Mouse (Mus musculus): ENCODE results near the gene Ccl9. TPM values are rescaled to one million over a fixed set of nuclear protein-coding genes. Genes with fewer than 3 reads are reported as not detected.

Ccl9 gene
- polyA plus RNA-seq, 1 experiment from 2014 or later, result 1.5 TPM

DNA sequence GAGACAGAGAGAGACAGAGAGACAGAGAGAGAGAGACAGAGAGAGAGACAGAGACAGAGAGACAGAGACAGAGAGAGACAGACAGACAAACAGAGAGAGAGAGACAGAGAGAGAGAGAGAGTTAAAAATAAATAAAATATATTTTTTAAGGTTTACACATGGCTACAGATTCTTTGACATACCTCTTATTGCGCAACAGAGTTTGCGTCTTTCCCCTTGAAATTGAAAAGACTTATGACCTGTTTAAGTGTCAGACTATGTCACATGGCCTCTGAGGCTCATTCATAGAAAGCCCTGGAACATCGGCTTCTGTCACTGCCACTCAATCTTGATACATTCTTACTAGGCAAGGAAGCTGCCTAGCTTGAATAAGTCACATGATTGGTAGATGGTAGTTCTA is 25.0 kb upstream of the Ccl9 start:
- H3K4me2 ChIP-seq, result no peak overlapping the region
- no peaks in the 10 kb centered on the region for H3K4me1 ChIP-seq (ENCODE audit: control insufficient read depth, insufficient read depth, low read length)
- no peak overlapping the region for H3K9ac ChIP-seq (ENCODE audit: low read length)
- no peaks in the 10 kb centered on the region for H3K27me3 ChIP-seq (ENCODE audit: control insufficient read depth, insufficient read depth, low read length)
- no peak overlapping the region for H3K4me3 ChIP-seq (ENCODE audit: low read depth, low read length)
- DNase-seq (ENCODE audit: low spot score, missing footprints), result no peak
- no peaks in the 10 kb centered on the region for H3K36me3 ChIP-seq (ENCODE audit: control insufficient read depth, insufficient read depth, low read length)
- H3K9me3 ChIP-seq (ENCODE audit: control insufficient read depth, low read length), result no peaks in the 10 kb centered on the region
- no peak for ATAC-seq (ENCODE audit: low FRiP score)
- H3K27ac ChIP-seq (ENCODE audit: low read depth, low read length), result no peak overlapping the region
- 88% methylated on average over 3 of the region's 3 CpGs for whole genome bisulfite sequencing

DNA sequence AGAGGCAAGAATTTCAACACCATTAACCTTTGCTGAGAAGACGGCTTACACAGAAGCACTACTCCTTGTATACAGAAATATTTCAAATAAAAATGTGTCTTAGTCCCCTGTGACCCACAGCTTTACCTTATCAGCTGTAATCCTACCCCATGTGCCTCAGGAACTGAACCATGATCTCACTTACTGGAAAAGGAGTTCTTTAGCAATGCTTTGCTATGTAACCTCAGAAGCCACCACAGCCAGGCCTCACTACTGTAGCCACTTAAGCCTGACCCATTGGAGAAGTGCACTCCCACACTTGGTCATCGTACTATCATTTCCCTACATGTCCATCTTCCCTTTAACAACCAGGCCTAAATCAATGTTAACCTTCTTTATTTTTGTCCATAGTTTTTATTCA is 22.1 kb upstream of the Ccl9 start:
- no peaks in the 10 kb centered on the region for H3K4me1 ChIP-seq (ENCODE audit: control insufficient read depth, insufficient read depth, low read length)
- no peak overlapping the region for H3K27ac ChIP-seq (ENCODE audit: low read depth, low read length)
- WGBS, result 89% methylated on average over 2 of the region's 2 CpGs
- H3K4me3 ChIP-seq (ENCODE audit: low read depth, low read length), result no peak overlapping the region
- no peak overlapping the region for H3K4me2 ChIP-seq
- no peak overlapping the region for H3K9ac ChIP-seq (ENCODE audit: low read length)
- no peaks in the 10 kb centered on the region for H3K36me3 ChIP-seq (ENCODE audit: control insufficient read depth, insufficient read depth, low read length)
- no peak for ATAC-seq (ENCODE audit: low FRiP score)
- H3K9me3 ChIP-seq (ENCODE audit: control insufficient read depth, low read length), result no peaks in the 10 kb centered on the region
- H3K27me3 ChIP-seq (ENCODE audit: control insufficient read depth, insufficient read depth, low read length), result no peaks in the 10 kb centered on the region; the same call in 1 of the 2 replicates
- DNase-seq (ENCODE audit: low spot score, missing footprints), result no peak

DNA sequence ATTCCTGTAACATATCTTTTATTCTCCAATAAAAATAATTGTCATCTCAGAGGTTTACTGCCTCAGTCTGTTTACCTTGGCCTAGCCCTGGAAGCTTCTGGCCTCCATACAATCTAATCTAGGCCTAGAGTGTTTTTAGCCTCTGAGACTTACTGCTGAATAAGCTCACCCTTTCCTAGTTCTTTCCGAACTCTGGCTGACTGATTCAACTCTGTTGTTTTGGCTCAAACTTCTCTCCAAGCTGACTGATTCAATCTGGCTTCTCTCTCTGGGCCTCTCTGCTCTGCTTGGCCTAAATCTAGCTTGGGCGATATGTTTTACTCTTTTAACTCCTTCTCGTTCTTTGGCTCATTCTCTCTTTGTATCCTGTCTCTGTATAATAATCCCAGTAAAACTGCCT is 20.6 kb upstream of the Ccl9 start:
- ATAC-seq (ENCODE audit: low FRiP score) (no peak), DNase-seq (ENCODE audit: low spot score, missing footprints) (no peak)
- H3K4me3 ChIP-seq (ENCODE audit: low read depth, low read length), result no peak overlapping the region
- no peaks in the 10 kb centered on the region for H3K9me3 ChIP-seq (ENCODE audit: control insufficient read depth, low read length)
- WGBS, result 89% methylated on average over 3 of the region's 3 CpGs
- H3K4me2 ChIP-seq, result no peak overlapping the region
- H3K27me3 ChIP-seq (ENCODE audit: control insufficient read depth, insufficient read depth, low read length), result no peaks in the 10 kb centered on the region; the same call in 1 of the 2 replicates
- H3K9ac ChIP-seq (ENCODE audit: low read length), result no peak overlapping the region
- H3K27ac ChIP-seq (ENCODE audit: low read depth, low read length), result no peak overlapping the region
- H3K4me1 ChIP-seq (ENCODE audit: control insufficient read depth, insufficient read depth, low read length), result no peaks in the 10 kb centered on the region
- H3K36me3 ChIP-seq (ENCODE audit: control insufficient read depth, insufficient read depth, low read length), result no peaks in the 10 kb centered on the region

DNA sequence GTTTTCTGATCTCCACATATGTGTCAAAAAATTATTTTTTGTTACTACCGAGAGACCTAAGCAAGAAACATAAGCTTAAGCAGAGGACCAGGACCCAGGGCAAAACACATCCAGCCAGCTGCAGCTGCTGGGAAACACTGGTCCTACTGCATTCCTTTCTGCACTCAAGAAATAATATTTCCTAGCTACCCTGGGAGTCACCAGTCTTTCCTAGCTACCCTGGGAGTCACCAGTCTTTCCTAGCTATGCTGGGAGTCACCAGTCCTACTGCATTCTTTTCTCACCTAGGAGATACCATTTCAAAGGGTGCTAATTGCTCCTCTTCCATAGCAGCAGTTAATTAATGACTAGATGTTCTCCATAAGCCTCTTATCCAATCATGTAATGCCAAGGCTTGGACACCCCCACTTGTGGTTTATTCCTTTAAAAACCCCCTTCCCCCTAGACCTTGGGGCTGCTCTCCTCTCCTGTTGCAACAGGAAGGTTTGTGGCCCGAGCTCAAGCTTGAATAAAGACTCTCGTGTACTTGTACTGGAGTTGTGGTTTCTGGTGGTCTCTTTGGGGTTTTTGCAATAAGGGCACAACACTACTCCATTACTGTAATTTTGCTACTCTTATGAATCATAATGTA is 19.9 kb upstream of the Ccl9 start:
- no peak for DNase-seq (ENCODE audit: low spot score, missing footprints)
- no peak for ATAC-seq (ENCODE audit: low FRiP score)
- Histone ChIP-seq H3K36me3 (ENCODE audit: control insufficient read depth, insufficient read depth, low read length) (no peaks in the 10 kb centered on the region), H3K9me3 (ENCODE audit: control insufficient read depth, low read length) (no peaks in the 10 kb centered on the region), H3K27ac (ENCODE audit: low read depth, low read length) (no peak overlapping the region), H3K9ac (ENCODE audit: low read length) (no peak overlapping the region), H3K4me3 (ENCODE audit: low read depth, low read length) (no peak overlapping the region), H3K27me3 (ENCODE audit: control insufficient read depth, insufficient read depth, low read length) (no peaks in the 10 kb centered on the region; the same call in 1 of the 2 replicates), H3K4me1 (ENCODE audit: control insufficient read depth, insufficient read depth, low read length) (no peaks in the 10 kb centered on the region), H3K4me2 (no peak overlapping the region)
- WGBS, result 86% methylated on average over 3 of the region's 3 CpGs

DNA sequence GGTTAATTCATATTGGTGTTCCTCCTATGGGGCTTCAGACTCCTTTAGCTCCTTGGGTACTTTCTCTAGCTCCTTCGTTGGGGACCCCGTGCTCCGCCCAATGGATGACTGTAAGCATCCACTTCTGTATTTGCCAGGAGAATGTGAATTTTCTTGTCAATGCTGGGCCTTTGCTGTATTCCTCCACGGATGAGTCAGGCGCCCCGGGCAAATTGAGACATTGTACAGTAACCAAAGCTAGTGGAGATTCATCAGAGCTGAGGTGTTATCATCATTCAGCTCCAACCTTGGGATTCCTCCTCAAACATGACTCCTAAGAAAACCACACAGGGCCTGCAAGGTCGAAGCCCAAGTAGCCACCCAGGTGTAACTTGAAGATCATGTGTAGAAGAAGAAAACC is 19.4 kb upstream of the Ccl9 start:
- 89% methylated on average over 7 of the region's 7 CpGs for WGBS
- H3K4me2 ChIP-seq, result no peak overlapping the region
- DNase-seq (ENCODE audit: low spot score, missing footprints), result no peak
- no peak for ATAC-seq (ENCODE audit: low FRiP score)
- no peak overlapping the region for H3K9ac ChIP-seq (ENCODE audit: low read length)
- no peaks in the 10 kb centered on the region for H3K9me3 ChIP-seq (ENCODE audit: control insufficient read depth, low read length)
- no peak overlapping the region for H3K27ac ChIP-seq (ENCODE audit: low read depth, low read length)
- H3K4me3 ChIP-seq (ENCODE audit: low read depth, low read length), result no peak overlapping the region
- H3K4me1 ChIP-seq (ENCODE audit: control insufficient read depth, insufficient read depth, low read length), result no peaks in the 10 kb centered on the region
- no peaks in the 10 kb centered on the region for H3K36me3 ChIP-seq (ENCODE audit: control insufficient read depth, insufficient read depth, low read length)
- no peaks in the 10 kb centered on the region; the same call in 1 of the 2 replicates for H3K27me3 ChIP-seq (ENCODE audit: control insufficient read depth, insufficient read depth, low read length)

DNA sequence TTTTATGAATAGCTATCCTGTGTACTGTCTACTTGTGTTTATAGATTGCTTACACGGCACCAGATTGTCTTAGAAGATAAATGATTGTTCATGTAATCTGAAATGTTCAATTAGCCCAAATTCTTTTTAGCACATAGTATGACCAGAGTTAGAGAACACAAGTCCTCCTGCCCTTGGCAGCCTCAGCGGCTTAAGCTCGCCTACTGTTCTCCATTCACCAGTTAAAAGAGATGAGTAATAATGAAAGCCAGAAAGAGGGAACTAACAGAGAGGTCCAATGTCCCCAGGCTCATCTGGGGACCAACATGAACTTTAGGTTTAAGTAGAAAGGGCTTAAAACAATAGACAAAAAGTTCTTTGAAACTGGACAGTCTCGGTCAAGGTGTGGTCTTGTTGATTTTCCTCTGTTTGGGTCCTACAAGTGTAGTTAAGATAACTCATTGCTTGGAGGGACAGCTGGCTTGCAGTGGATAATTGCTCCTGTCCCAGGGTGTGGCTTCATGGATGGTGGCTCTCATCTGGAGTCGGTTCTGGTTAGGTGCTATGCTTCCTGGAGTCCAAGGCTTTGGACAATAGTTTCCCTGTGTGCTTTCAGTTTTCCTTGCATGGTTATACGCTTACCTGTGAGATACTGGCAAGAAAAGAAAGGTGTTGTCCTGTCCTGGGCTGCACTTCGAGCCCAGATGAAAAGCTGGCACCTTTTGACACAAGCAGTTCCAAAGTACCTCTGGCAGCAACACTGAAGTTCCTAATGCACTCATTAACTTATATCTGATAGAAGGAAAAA is 17.4 kb upstream of the Ccl9 start:
- no peaks in the 10 kb centered on the region for H3K9me3 ChIP-seq (ENCODE audit: control insufficient read depth, low read length)
- no peak for DNase-seq (ENCODE audit: low spot score, missing footprints)
- WGBS, result 89% methylated on average over 7 of the region's 7 CpGs
- H3K4me2 ChIP-seq, result no peak overlapping the region
- ATAC-seq (ENCODE audit: low FRiP score), result no peak
- H3K9ac ChIP-seq (ENCODE audit: low read length), result no peak overlapping the region
- no peaks in the 10 kb centered on the region for H3K4me1 ChIP-seq (ENCODE audit: control insufficient read depth, insufficient read depth, low read length)
- no peak overlapping the region for H3K27ac ChIP-seq (ENCODE audit: low read depth, low read length)
- no peak overlapping the region for H3K4me3 ChIP-seq (ENCODE audit: low read depth, low read length)
- no peaks in the 10 kb centered on the region; the same call in 1 of the 2 replicates for H3K27me3 ChIP-seq (ENCODE audit: control insufficient read depth, insufficient read depth, low read length)
- H3K36me3 ChIP-seq (ENCODE audit: control insufficient read depth, insufficient read depth, low read length), result no peaks in the 10 kb centered on the region

DNA sequence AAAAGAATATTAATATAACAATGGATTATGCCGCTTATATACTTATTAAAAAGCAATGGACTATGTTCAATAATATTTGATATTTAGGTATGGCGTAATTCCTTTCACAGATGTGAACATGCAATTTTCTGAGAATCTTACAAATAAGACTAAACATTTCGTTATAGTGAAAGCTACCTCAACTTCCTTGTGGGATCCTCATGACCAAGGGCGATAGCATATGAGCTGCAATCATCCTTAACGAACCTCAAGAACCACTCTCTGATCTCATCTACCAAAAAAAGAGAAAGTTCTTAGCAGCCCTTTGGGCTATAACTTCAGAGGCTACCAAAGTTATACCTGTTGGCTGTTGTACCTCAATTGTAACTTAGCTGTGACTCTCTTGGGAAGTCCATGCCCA is 15.0 kb upstream of the Ccl9 start:
- DNase-seq (ENCODE audit: low spot score, missing footprints) (no peak), ATAC-seq (ENCODE audit: low FRiP score) (no peak)
- Histone ChIP-seq H3K27me3 (ENCODE audit: control insufficient read depth, insufficient read depth, low read length) (no peaks in the 10 kb centered on the region; the same call in 1 of the 2 replicates), H3K4me3 (ENCODE audit: low read depth, low read length) (no peak overlapping the region), H3K36me3 (ENCODE audit: control insufficient read depth, insufficient read depth, low read length) (no peaks in the 10 kb centered on the region), H3K27ac (ENCODE audit: low read depth, low read length) (no peak overlapping the region), H3K4me2 (no peak overlapping the region), H3K4me1 (ENCODE audit: control insufficient read depth, insufficient read depth, low read length) (no peaks in the 10 kb centered on the region), H3K9me3 (ENCODE audit: control insufficient read depth, low read length) (no peaks in the 10 kb centered on the region), H3K9ac (ENCODE audit: low read length) (no peak overlapping the region)
- 87% methylated on average over 5 of the region's 5 CpGs for WGBS

DNA sequence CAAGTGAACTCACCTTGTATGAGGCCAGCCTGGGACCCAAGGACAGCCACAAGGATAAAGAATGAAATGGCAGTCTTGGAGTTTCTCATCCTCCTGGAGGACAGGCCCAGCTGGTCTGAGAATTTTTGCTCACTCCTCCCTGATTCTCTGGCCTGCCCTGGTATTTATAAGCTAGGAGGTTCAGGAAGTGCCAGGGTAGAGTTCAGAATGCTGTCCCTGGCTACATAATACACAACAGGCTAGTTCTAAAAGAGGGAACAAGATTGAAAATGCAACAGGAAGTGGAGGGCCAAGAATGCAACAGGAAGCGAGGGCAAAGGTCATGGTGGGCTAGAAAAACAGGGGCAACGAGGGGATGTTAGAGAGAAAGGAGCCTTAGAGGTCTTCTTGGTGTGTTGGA is 14.4 kb upstream of the Ccl9 start, which contains the start of gene Ccl6:
Gene Ccl6 (minus strand): TSS at position 235 of the 400 bp plus-strand sequence.
- Histone ChIP-seq H3K9ac (ENCODE audit: low read length) (no peak within 1 kb of the TSS), H3K27ac (ENCODE audit: low read depth, low read length) (no peak within 1 kb of the TSS), H3K4me2 (no peak within 1 kb of the TSS), H3K36me3 (ENCODE audit: control insufficient read depth, insufficient read depth, low read length) (no peaks in the 10 kb centered on the region), H3K4me3 (ENCODE audit: low read depth, low read length) (no peak within 1 kb of the TSS), H3K27me3 (ENCODE audit: control insufficient read depth, insufficient read depth, low read length) (no peaks in the 10 kb centered on the region; the same call in 1 of the 2 replicates), H3K4me1 (ENCODE audit: control insufficient read depth, insufficient read depth, low read length) (no peaks in the 10 kb centered on the region), H3K9me3 (ENCODE audit: control insufficient read depth, low read length) (no peaks in the 10 kb centered on the region)
- DNase-seq (ENCODE audit: low spot score, missing footprints) (no peak), ATAC-seq (ENCODE audit: low FRiP score) (no peak)
- WGBS, result 63% methylated on average over 2 of the region's 2 CpGs

DNA sequence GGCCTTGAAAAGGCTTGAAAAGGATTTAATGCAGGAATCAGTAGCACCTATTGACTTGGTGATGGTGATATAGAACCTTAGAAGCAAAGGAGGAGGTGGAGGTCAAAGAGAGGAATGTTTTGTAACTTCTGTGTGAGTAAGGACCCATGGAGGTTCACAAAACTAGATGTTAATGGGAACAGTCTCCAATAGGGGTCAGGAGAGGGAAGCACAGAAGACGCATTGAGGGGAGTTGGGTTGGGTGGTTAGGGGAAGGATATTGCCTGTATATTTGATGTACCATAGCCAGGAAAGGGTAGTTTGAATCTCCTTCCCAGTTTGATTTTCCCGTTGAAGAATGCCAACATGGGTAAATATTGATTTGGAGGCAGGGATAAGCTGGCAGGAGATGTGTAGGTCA is 5.8 kb upstream of the Ccl9 start:
- Histone ChIP-seq H3K27ac (ENCODE audit: low read depth, low read length) (no peak overlapping the region), H3K9me3 (ENCODE audit: control insufficient read depth, low read length) (no peaks in the 10 kb centered on the region), H3K27me3 (ENCODE audit: control insufficient read depth, insufficient read depth, low read length) (no peaks in the 10 kb centered on the region), H3K36me3 (ENCODE audit: control insufficient read depth, insufficient read depth, low read length) (no peaks in the 10 kb centered on the region), H3K4me1 (ENCODE audit: control insufficient read depth, insufficient read depth, low read length) (no peaks in the 10 kb centered on the region), H3K4me3 (ENCODE audit: low read depth, low read length) (no peak overlapping the region), H3K9ac (ENCODE audit: low read length) (no peak overlapping the region), H3K4me2 (no peak overlapping the region)
- WGBS, result 69% methylated on average over 2 of the region's 2 CpGs
- no peak for ATAC-seq (ENCODE audit: low FRiP score)
- no peak for DNase-seq (ENCODE audit: low spot score, missing footprints)

All from midbrain, embryonic 11.5 days (tissue).